Mouse (Mus musculus) thymus, adult 2 months (tissue): ENCODE results near the gene Racgap1.

Source experiments
- CTCF ChIP-seq: fragments of 200-500 bp; IDR thresholded peaks from 2 replicates; pipeline ENCODE4 v1.5.1; 2012; ENCODE audit warnings: mild to moderate bottlenecking, control low read depth, low read length, moderate library complexity, borderline replicate concordance; ENCODE audit not compliant: control insufficient read depth, poor library complexity, insufficient read depth; ENCODE audit errors: extremely low read depth
- POLR2A ChIP-seq: fragments of 200-500 bp; IDR thresholded peaks from 2 replicates; pipeline ENCODE4 v1.6.1; 2012; ENCODE audit warnings: mild to moderate bottlenecking, low read length, control low read depth, moderate library complexity; ENCODE audit not compliant: control insufficient read depth, poor library complexity, insufficient read depth; ENCODE audit errors: extremely low read depth

DNA sequence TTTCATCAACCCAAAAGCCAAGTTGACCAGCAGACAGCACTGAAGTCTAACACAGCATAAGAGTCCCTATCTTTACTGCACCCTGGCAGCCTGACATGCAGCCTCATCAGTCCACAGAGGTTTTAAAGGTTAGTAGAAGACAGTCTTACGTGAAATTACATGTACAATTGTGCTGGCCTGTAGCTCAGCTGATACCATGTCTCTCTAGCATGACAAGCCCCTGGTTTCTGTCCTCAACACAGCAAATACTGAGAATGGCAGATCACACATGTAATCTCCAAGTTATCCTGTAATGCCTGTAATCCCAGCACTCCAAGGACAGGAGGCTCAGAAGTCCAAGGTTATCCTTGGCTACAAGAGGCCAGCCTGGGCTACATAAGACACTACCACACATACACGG is 1.2 kb downstream of the Racgap1 start:
- TF ChIP-seq POLR2A (no peak), CTCF (no peak)
